Mouse (Mus musculus) myocyte (in vitro differentiated cells): ENCODE measurements around the gene Kdm6b. TPM values are rescaled to one million over a fixed set of nuclear protein-coding genes. Genes with fewer than 3 reads are reported as not detected.

Experiments
- H3K27me3 ChIP-seq: one replicate; pipeline ENCODE4 v1.6.1; 2011; ENCODE audit not compliant: control insufficient read depth, insufficient read depth, insufficient read length
- H3K36me3 ChIP-seq: one replicate; pipeline ENCODE4 v1.6.1; 2011; ENCODE audit not compliant: control insufficient read depth, insufficient read depth
- H3K4me2 ChIP-seq: one replicate; pipeline ENCODE4 v1.6.1; 2011; ENCODE audit warnings: low read depth, control low read depth
- H3K4me3 ChIP-seq: one replicate; pipeline ENCODE4 v1.5.1; 2011; ENCODE audit warnings: mild to moderate bottlenecking, control low read depth, moderate library complexity
- H3K79me2 ChIP-seq: one replicate; pipeline ENCODE4 v1.6.1; 2011; ENCODE audit not compliant: control insufficient read depth, insufficient read depth
- H3ac ChIP-seq: one replicate; pipeline ENCODE4 v1.6.1; 2011; ENCODE audit not compliant: control insufficient read depth, insufficient read length
- CEBPB ChIP-seq: IDR thresholded peaks from 2 replicates; pipeline ENCODE4 v1.6.1; 2011; ENCODE audit warnings: mild to moderate bottlenecking, moderate library complexity; ENCODE audit not compliant: poor library complexity, insufficient read depth, severe bottlenecking
- E2F4 ChIP-seq: IDR thresholded peaks from one replicate; pipeline ENCODE4 v1.6.1; 2011; ENCODE audit warnings: mild to moderate bottlenecking, control low read depth, moderate library complexity; ENCODE audit not compliant: insufficient read depth
- MYOD1 ChIP-seq, 3 experiments: IDR thresholded peaks; one replicate each; pipeline ENCODE4 v1.6.1; 2011; ENCODE audit warnings: control low read depth in 2 of 3, low read depth in 2 of 3, mild to moderate bottlenecking in 2 of 3, moderate library complexity in 1 of 3; ENCODE audit not compliant: insufficient read length in 2 of 3, control insufficient read depth in 1 of 3
- MYOG ChIP-seq, 3 experiments: IDR thresholded peaks; one replicate each; pipeline ENCODE4 v1.6.1; 2011; ENCODE audit warnings: control low read depth in 2 of 3, low read depth in 2 of 3, mild to moderate bottlenecking in 2 of 3; ENCODE audit not compliant: insufficient read length in 2 of 3, control insufficient read depth in 1 of 3, insufficient read depth in 1 of 3
- POLR2A ChIP-seq: IDR thresholded peaks from one replicate; pipeline ENCODE4 v1.6.1; 2011; ENCODE audit warnings: low read depth, mild to moderate bottlenecking, control low read depth, moderate library complexity; ENCODE audit not compliant: insufficient read length
- POLR2AphosphoS2 ChIP-seq: IDR thresholded peaks from one replicate; pipeline ENCODE4 v1.6.1; 2011; ENCODE audit warnings: low read depth, control low read depth; ENCODE audit not compliant: insufficient read length
- REST ChIP-seq: IDR thresholded peaks from one replicate; pipeline ENCODE4 v1.6.1; 2011; ENCODE audit warnings: mild to moderate bottlenecking, control low read depth, moderate library complexity; ENCODE audit not compliant: insufficient read depth, insufficient read length
- TCF12 ChIP-seq: IDR thresholded peaks from one replicate; pipeline ENCODE4 v1.6.1; 2011; ENCODE audit warnings: mild to moderate bottlenecking, control low read depth; ENCODE audit not compliant: poor library complexity, insufficient read depth, severe bottlenecking
- TCF3 ChIP-seq: IDR thresholded peaks from one replicate; pipeline ENCODE4 v1.6.1; 2011; ENCODE audit warnings: low read depth, control low read depth; ENCODE audit not compliant: insufficient read length
- USF1 ChIP-seq: IDR thresholded peaks from one replicate; pipeline ENCODE4 v1.6.1; 2011; ENCODE audit warnings: low read depth, mild to moderate bottlenecking, control low read depth, moderate library complexity
- polyA plus RNA-seq: library from polyadenylated mRNA; unstranded; fragments of >200 nt; fragmentation: generic; extraction: Trizol; gene quantifications from one replicate; pipeline ENCODE4 v1.2.1, GENCODE M21; 2012; ENCODE audit warnings: missing spikeins

The Kdm6b gene
- polyA plus RNA-seq, 1 experiment = 31.0 TPM

GRCm38 (mm10) chr11:69401987-69402386 is 11.5 kb downstream of the Kdm6b start:
- Histone ChIP-seq H3K4me3 (no peak overlapping the region), H3K27me3 (no peaks in the 10 kb centered on the region), H3K79me2 (peaks cover 2% of the 10 kb centered on the region), H3K4me2 (no peak overlapping the region), H3K36me3 (peaks cover 53% of the 10 kb centered on the region), H3ac (no peak overlapping the region)
- TF ChIP-seq MYOG (IDR thresholded peaks at IDR 0.05; ENCODE audit: control insufficient read depth in 1 of 3, insufficient read depth in 1 of 3, insufficient read length in 2 of 3, low read depth in 2 of 3) = no peak
- TF ChIP-seq POLR2AphosphoS2 = peak; percentile 81
- TF ChIP-seq E2F4 = no peak

GRCm38 (mm10) chr11:69401210-69401637 is 12.3 kb downstream of the Kdm6b start:
- Histone ChIP-seq H3K27me3 (no peaks in the 10 kb centered on the region), H3K79me2 (no peaks in the 10 kb centered on the region), H3K4me3 (no peak overlapping the region), H3K36me3 (peaks cover 50% of the 10 kb centered on the region), H3ac (no peak overlapping the region), H3K4me2 (no peak overlapping the region)
- TF ChIP-seq POLR2A (peak; percentile 55), MYOD1 (IDR thresholded peaks at IDR 0.05; ENCODE audit: control insufficient read depth in 1 of 3, insufficient read length in 2 of 3, low read depth in 2 of 3) (peak in 1 of 3 experiments; percentile 9), TCF12 (no peak), REST (no peak), POLR2AphosphoS2 (peak; percentile 96), TCF3 (no peak)

GRCm38 (mm10) chr11:69400083-69400850 is 13.2 kb downstream of the Kdm6b start:
- H3K79me2 ChIP-seq = no peaks in the 10 kb centered on the region
- H3K4me3 ChIP-seq = no peak overlapping the region
- no peaks in the 10 kb centered on the region for H3K27me3 ChIP-seq
- H3K36me3 ChIP-seq = peaks cover 48% of the 10 kb centered on the region
- TF ChIP-seq TCF12 (no peak), POLR2A (peak; percentile 28), POLR2AphosphoS2 (peak; percentile 75), MYOD1 (IDR thresholded peaks at IDR 0.05; ENCODE audit: control insufficient read depth in 1 of 3, insufficient read length in 2 of 3, low read depth in 2 of 3) (no peak)
- no peak overlapping the region for H3K4me2 ChIP-seq
- no peak overlapping the region for H3ac ChIP-seq

GRCm38 (mm10) chr11:69399201-69400082 is 14.0 kb downstream of the Kdm6b start:
- TF ChIP-seq MYOG (IDR thresholded peaks at IDR 0.05; ENCODE audit: control insufficient read depth in 1 of 3, insufficient read depth in 1 of 3, insufficient read length in 2 of 3, low read depth in 2 of 3) (no peak), POLR2AphosphoS2 (peak; percentile 63)
- no peak overlapping the region for H3ac ChIP-seq
- H3K27me3 ChIP-seq = no peaks in the 10 kb centered on the region
- peaks cover 6% of the 10 kb centered on the region for H3K79me2 ChIP-seq
- H3K4me3 ChIP-seq = no peak overlapping the region
- no peak overlapping the region for H3K4me2 ChIP-seq
- peaks cover 48% of the 10 kb centered on the region for H3K36me3 ChIP-seq

- Histone ChIP-seq H3ac (no peak overlapping the region), H3K79me2 (peaks cover 14% of the 10 kb centered on the region), H3K36me3 (peaks cover 43% of the 10 kb centered on the region), H3K4me2 (no peak overlapping the region), H3K27me3 (no peaks in the 10 kb centered on the region), H3K4me3 (no peak overlapping the region)
- no peak for TF ChIP-seq TCF3
- no peak for TF ChIP-seq MYOD1 (IDR thresholded peaks at IDR 0.05; ENCODE audit: control insufficient read depth in 1 of 3, insufficient read length in 2 of 3, low read depth in 2 of 3)
Measured at GRCm38 (mm10) chr11:69398486-69399200, 14.8 kb downstream of the Kdm6b start.

- Histone ChIP-seq H3K4me3 (peak within 1 kb of the TSS; percentile 81), H3K79me2 (peaks cover 15% of the 10 kb centered on the region), H3K4me2 (no peak within 1 kb of the TSS), H3K27me3 (no peaks in the 10 kb centered on the region), H3ac (no peak within 1 kb of the TSS), H3K36me3 (peaks cover 37% of the 10 kb centered on the region)
- TF ChIP-seq MYOG (IDR thresholded peaks at IDR 0.05; ENCODE audit: control insufficient read depth in 1 of 3, insufficient read depth in 1 of 3, insufficient read length in 2 of 3, low read depth in 2 of 3) (no peak), CEBPB (no peak), USF1 (no peak), POLR2A (peak; percentile 28), TCF3 (no peak), POLR2AphosphoS2 (peak; percentile 78)
Measured at GRCm38 (mm10) chr11:69398059-69398458, 15.4 kb downstream of the Kdm6b start, which contains the start of gene Tmem88. Tmem88 (minus strand) TSS chr11:69398234.
